Mouse (Mus musculus) frontal cortex, adult (tissue): ENCODE data around the gene Rbp4.

Experiments
- ATAC-seq: cut with Nextera tagmentation; 2 replicates; pipeline ENCODE4 v1.9.2; 2017; ENCODE audit warnings: mild to moderate bottlenecking, moderate library complexity, mixed read lengths; ENCODE audit not compliant: low TSS enrichment

Rbp4 gene

DNA sequence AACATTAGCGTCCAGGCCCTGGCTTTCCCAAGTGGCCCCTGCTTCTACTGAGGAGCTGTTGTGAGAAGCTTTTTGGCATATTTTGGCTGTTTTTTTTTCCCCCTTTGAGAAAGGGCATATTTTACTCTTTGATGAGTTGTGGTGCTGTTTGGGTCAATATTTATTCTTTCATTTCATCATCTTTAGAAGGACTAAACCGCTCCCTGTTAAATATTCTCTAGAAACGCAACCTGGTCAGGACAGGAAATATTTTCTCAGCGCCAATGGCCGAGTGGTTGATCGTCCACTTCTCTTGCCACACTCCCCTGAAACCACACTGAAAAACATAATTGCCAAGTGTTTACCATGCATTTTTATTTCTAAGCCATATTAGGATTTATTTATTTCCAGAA, at the start of gene Rbp4:
Gene Rbp4, minus strand, starts transcription at position 63 of the 392 bp plus-strand sequence.
- ATAC-seq = no peak

- ATAC-seq = no peak
These were observed 39.6 kb upstream of the Rbp4 start for GRCm38 (mm10) chr19:38164633-38165032.

- no peak for ATAC-seq
These were observed 36.7 kb upstream of the Rbp4 start for GRCm38 (mm10) chr19:38161648-38162354.

DNA sequence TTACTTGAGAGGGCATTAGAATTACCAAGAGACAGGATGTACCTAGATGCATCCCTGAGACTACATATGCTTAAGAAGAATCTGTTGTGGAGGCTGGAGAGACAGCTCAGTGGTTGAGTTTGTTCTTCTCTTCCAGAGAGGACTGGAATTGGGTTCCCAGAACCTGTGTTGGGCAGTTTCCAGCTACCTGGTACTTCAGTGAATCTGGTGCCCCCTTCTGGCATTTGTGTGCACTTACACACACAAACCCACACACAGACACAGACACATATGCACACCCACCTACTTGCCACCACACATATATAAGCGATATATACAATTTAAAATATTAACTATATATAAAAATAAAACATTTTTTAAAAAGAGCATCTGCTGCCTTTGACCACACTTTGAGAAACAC, 31.2 kb upstream of the Rbp4 start:
- ATAC-seq = no peak

- ATAC-seq = no peak
These were observed 18.6 kb upstream of the Rbp4 start for GRCm38 (mm10) chr19:38143540-38144271.

- ATAC-seq = no peak
These were observed 9.7 kb upstream of the Rbp4 start for GRCm38 (mm10) chr19:38134806-38135205.

GRCm38 (mm10) chr19:38133986-38134385, 8.9 kb upstream of the Rbp4 start:
- no peak for ATAC-seq

GRCm38 (mm10) chr19:38132481-38132880, 7.4 kb upstream of the Rbp4 start, which contains the start of gene Pde6c:
Pde6c (plus strand) TSS chr19:38132781.
- ATAC-seq = no peak

- ATAC-seq = no peak
These were observed 1.6 kb upstream of the Rbp4 start for GRCm38 (mm10) chr19:38126656-38127055.

GRCm38 (mm10) chr19:38124401-38125218, 471 bp downstream of the Rbp4 start:
- ATAC-seq = peak; percentile 80

- peak; percentile 40; the same call in 1 of the 2 replicates for ATAC-seq
These were observed 1.2 kb downstream of the Rbp4 start for GRCm38 (mm10) chr19:38123921-38124320.

DNA sequence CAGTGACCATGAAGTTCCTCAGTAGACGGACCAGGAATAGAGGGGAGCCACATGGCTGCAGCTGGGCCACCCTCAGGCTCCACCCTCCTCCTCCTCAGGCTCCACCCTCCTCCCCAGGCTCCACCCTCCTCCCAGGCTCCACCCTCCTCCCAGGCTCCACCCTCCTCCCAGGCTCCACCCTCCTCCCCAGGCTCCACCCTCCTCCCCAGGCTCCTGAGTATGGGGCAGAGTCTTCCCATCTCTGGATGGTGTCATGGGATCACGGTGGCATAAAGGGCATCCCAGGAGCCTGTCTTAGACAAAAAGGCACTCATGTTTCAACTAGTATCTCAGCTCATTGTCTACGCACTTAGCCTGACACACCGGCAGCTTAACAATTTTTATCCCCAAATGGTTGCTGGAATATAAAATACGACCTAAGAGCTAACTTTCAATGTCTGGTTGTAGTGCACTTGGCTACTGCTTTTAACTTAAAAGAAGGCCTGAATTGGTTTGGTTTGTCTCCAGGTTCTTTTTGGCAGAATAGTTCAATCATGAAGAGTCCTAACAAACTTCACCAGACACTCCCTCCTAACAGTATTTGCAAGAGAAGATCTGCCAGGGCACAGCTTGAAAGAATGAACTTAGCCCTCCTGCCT, 4.8 kb downstream of the Rbp4 start:
- no peak for ATAC-seq

DNA sequence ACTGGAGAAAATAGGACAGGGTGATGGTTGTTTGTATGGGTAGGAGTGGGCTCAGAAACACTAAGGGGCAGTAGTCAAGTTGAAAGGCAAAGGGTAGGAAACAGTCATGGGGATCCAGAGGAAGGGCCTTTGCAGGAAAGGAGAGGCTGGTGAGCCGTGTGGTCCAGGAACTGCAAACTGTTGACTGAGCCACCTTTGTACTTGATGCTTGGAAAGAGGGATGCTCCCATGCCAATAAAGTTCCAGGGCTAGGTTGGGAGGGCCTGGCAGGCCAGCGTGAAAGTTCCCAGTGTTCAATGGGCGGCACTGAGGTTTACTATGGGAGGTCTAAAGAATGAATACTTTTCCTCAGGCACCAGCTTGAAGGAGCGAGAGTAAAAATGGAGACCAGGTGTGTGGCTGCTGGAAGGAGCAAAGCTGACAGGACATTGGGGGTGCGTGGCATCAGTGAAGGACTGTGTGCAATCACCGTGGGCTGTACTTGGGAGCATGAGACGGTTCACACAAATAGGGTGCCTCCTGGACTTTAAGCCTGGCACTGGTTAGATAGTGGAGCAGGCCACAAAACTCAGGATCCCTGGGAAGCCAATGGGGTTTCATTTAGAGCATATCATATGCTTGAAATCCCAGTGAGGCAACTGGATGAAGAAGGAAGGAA, 10.1 kb downstream of the Rbp4 start:
- ATAC-seq = no peak

DNA sequence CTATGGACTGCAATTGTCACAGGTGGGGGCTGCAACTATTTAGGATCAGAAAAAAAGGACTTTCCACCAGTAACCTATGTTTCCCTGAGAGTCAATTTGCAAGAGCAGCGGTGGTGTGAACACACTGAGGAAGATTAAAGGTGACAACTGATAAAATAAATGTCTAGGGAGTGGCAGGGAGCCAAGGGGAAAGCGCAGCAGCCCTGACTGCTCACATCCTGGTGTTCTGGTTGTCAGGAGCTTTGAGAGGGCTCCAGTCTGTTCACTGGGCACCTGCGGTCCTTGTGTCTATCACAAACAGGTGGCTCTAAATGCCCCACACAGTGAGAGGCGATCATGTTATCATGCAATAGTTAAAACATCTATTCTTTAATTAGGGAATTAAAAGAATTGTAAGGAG, 12.5 kb downstream of the Rbp4 start:
- ATAC-seq = no peak

DNA sequence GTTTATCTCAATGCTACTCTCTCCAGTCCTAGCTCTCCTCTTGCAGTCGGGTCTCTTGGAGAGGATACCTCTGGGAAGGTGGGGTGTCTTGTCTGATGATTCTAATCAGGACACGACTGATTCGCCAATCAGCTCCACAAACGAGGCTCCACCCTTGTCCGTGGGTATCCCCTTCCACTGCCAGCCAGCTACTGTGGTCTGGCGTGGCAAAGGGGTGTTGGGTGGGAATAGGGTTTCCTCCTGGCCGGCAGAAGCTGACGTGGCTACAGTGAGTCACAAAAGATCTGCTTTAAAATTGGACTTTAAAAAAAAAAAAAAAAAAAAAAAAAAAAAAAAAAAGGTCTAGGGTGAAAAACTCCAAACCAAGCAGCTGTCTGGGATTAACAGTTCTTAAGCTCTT, 14.0 kb downstream of the Rbp4 start:
- no peak for ATAC-seq

GRCm38 (mm10) chr19:38109506-38110242, 15.4 kb downstream of the Rbp4 start:
- ATAC-seq = no peak

GRCm38 (mm10) chr19:38107871-38108270, 17.2 kb downstream of the Rbp4 start:
- no peak for ATAC-seq

- ATAC-seq = no peak
These were observed 28.0 kb downstream of the Rbp4 start, which contains the start of gene Ffar4 for GRCm38 (mm10) chr19:38096858-38097758. Ffar4 (plus strand) TSS chr19:38097071.

- ATAC-seq = no peak
These were observed 28.9 kb downstream of the Rbp4 start for GRCm38 (mm10) chr19:38096231-38096630.
